Mouse (Mus musculus) megakaryocyte progenitor cell, adult 5-6 weeks (primary cell): ENCODE data around the gene Abcb9. TPM values are rescaled to one million over a fixed set of nuclear protein-coding genes. Genes with fewer than 3 reads are reported as not detected.

Source experiments
- ATAC-seq: replicated peaks from 2 replicates; pipeline ENCODE4 v1.8.0; 2016; ENCODE audit warnings: mild to moderate bottlenecking, moderate TSS enrichment, inconsistent platforms; ENCODE audit not compliant: poor library complexity
- total RNA-seq, 2 experiments: library from RNA; stranded (forward) in 1 of 2; stranded (reverse) in 1 of 2; fragments of 157-497, 149-512 nt in 1 of 2; fragments of 200-1000 nt in 1 of 2; gene quantifications; 2 replicates each; pipeline versions ENCODE4 v1.2.3 to v1.2.4; 2015 to 2017

Gene Abcb9
- total RNA-seq, 2 experiments from 2014 or later: 0.25 to 0.35 TPM

DNA sequence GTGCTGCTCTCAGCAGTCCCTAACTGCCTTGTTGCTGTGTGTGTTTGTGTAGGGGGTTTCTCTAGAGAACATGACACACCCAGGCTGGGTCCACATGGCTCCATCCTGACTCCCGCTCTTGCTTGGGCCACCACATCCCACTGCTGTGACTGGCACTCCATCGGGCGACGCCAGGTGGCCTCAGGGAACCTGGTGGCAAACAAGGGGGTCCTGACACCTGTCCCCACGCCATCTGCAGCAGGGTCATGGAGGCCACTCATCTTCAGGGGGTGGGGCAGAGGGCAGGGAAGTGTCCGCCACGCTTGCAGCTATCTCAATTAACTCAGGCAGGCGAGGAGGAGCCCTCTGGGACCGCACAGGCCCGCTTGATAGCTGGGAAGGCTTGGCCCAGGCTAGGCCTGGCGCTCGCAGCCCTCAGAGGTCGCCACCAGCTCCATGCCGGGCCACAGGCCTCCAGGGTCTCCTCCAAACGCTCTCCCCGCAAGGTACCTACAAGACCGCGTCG is 469 bp downstream of the Abcb9 start:
- peak; percentile 18; the same call in 1 of the 2 replicates for ATAC-seq

DNA sequence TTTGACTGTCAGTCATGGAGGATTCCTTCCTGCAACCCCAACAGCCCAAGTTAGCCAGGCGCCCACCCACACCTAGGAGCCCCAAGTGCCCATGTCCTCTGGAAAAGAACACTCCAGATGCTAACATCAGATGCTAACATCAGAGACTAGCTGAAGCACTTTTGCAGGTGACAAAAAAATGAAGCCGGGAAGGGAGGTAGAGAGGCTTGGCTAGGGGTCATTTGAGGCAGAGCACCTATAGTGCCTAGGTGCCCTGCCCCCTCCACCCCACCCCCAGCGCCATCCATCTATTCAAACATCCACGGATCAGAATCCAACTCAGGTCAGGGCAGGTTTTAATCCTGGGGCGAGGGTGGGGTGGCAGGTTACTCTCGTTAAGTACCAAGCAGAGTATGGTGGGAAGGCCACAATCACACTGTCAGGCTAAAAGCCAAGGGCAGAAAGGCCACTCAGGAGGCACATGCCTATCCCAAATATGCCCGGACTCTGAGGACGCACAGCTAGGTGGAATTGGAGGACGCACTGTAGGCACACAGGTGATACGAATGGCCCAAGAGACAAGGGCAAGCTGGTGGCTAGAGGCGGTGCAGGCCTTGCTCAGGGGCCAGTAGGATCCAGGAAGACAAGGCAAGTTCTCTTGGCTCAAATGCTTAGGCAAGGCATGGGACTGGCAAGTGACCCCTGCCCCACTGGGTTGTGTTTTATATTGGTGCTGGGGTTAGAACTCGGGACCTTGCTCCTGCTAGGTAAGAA is 1.6 kb downstream of the Abcb9 start:
- no peak for ATAC-seq

DNA sequence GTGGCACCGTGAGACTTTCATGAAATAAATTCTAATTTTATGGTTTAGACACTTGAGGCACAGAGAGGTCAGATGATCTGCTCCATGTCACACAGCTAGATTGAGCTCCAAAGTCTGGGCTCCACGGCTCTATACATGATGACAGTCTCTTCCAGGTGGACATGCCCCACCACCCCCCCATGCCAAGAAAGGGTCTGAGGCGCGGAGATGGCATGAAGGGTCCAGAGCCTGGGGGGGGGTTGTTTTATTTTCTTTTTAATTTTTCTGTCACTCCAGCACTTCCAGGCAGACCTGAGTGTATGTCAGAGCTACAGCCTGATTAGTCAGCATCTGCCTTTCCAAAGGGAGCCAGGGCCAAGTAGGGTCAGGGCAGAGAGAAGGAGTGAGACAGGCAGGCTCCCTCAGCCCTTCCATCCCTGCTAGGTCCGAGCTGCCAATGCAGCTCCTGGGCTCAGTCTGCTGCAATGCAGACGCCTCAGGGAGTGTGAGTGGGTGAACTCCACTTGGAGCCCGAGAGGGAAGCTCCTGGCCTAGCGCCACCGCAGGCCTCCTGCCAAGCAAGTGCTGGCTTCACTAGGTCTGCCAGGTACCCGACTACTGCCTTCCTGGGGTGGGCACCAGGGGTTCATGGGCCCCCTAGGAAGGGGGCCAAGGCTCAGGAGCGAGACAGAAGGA is 2.3 kb downstream of the Abcb9 start:
- ATAC-seq: no peak

DNA sequence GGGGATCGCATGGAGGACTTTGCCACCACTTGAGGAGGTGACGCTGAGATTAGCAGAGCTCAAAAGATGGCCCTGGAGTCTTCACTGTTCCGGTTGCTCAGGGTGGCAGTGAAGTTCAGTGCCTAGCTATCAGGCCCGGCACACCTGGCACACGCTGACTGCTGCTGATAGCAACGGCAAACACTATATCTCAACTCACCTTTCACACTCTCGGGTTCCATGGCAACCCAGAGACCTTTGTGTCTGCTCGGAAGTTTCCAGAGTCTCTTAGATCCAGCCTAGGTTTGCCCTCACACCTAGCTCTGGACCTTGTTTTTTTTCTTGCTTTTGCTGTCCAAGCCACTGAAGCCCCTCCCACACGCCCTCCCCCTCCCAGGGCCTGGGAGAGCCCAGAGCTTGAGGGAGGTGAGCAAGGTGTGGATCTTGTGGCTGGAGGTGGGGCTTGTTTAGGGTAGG is 3.6 kb downstream of the Abcb9 start:
- ATAC-seq: peak; percentile 58

DNA sequence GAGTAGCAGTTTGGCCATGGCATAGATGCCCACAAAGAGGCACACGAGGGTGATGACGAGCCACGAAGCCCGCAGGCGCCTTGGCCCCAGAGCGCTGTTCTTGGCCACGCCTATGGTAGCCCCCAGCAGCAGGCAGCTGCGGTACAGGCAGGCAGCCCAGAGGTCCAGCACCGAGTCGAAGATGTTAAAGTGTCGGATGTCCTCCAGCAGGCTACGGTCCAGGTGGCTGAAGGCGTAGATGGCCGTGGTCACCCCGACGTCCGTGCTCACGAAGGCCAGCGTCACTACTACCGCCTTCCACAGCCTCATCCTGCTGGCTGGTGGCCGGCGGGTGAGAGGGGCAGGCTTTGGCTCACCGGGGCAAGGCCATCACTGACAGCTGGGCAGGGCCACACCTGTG is 5.7 kb downstream of the Abcb9 start:
- no peak for ATAC-seq

DNA sequence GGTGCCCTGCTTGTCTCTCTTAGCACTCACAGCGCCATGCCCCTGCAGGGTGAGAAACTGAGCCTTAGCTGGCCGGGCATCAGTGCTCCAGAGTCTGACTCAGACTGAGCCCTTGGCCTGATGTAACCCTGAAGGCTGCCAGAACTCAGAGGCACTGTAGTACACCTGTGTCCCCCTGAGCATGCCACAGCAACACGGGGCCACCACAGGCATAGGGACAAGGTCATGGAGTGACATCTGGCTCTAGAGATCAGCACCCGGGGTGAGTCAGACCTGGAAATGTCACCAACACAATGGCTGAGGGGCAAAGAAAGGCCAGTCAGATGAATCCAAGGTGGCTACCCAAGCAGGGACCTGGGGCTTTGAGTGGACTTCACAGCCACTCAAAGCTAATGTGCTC is 8.7 kb downstream of the Abcb9 start:
- no peak for ATAC-seq

DNA sequence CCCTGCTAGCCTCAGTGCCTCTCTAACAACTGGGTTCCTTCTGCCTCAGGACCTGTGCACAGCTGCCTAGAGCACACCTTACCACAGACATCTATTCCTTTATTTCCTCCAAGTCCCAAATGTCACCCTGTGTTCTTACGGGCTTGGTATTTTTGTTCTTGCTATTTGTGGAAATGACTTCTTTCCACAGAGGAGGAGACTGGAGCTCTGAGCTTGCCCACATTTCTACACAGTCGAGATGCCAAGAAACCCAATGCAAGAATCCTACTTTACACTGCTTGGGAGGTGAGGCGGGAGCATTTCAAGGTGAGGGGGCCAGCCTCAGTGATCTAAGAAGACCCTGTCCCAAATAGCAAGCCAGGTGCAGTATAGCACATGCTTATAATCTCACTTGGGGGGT is 10.1 kb downstream of the Abcb9 start:
- no peak for ATAC-seq

DNA sequence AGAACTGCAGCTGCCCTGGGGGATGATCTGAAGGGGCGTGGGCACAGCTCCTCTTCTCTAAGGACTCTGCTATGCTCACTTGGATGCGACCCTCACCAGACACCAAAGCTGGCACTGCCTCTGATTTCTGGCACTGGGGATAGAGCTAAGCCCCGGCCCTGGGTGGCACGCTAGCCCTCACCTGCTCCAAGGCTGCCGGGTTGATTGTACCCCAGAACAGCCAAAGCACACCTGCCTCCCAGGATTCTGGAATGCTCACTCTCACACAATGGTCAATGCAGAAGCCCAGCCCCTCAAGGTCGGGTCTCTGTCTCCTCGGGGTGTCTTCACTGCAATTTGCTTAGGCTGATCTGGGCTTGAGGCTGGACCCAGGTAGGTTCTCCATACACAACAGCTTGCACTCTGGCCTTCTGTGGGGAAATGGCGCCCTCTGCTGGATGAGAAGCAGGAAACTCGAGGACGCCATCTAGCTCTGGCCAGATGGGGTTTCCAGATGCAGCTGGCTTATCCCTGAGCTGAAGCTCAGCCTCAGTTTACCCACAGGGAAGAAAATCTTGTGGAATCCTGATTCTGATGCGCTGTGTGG is 10.9 kb downstream of the Abcb9 start:
- ATAC-seq: peak; percentile 90

DNA sequence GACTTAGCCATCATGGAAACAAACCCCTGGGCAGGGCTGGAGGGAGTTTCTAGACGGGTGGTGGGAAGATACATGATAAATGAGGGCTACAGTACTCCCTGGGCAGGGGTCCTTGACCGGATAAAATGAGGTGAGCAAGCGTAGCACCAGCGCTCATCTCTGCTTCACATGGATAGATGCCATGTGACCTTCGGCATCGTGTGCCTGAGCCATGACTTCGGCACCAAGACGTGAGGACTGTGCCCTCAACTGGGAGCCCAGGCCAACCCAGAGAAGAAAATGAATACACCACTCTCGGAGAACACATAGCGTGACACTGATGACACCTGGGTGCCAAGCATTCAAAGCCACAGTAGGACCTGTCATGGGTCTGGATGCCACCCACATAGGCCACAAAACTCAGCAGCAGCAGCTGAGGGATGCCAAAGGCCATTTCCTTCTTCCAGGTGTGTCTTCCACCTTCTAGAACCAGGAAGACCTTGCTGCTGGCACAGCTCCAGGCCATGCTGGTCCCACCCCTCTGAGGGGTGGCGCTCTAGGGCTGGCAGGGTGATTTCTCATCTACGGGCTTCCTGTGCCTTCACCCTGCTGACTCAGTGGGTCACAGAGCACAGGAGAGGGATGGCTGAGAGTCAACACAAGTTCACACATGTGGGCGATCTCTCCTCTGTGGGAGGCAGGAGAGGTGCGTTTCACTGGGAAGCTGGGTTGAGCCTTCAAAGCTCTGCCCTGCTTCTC is 11.6 kb downstream of the Abcb9 start:
- no peak for ATAC-seq

DNA sequence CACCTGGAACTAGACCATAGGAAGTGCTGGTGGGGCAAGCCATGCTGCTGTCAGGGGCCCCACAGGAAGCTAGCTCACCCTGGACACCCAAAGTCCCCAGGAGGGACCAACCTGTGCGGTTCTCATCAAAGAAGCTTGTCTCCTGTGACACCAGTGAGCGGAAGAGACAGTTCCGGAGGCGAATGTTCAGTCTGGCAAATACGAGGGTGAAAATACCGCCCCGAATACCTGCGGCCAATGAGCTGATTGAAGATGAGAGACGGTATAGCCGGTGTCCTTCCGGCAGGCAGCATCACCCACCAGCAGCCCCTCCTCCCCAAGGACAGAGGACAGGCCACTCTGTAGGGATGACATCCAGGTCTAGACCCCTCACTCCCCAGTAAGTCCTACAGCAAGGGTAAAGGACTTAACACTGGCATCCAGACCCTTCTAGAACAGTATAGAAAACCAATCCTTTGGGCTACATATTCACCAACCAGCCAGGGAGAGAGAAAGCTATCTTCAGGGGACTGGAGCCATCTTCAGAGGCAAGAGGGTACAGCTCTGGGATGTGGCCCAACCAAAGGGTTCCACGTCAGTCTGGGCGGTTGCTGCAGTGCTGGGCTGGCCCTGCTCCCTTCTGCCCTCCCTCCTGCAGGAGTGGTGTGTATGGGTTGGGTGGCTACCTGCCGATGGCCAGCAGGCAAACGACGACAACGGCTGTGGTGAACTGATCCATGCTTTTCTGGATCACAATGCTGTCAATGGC is 12.5 kb downstream of the Abcb9 start:
- no peak for ATAC-seq

DNA sequence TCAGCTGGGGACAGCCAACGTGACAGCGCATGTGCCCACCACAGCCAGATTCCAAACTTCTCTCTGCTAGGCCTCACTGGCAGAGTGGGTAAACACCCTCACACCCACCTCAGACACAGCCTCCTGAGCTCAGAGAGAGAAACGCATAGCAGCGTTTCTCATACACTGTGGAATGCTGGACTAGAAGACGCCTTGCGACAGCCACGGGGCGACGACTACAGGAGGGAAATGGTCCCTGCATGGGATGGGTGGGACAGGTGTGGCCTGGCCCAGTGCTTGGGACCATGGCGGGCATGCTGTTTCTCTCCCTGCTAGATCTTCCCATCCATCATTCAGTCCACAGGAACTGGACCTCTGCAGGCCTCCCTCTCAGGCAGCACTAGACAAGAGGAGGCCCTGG is 13.2 kb downstream of the Abcb9 start:
- no peak for ATAC-seq

DNA sequence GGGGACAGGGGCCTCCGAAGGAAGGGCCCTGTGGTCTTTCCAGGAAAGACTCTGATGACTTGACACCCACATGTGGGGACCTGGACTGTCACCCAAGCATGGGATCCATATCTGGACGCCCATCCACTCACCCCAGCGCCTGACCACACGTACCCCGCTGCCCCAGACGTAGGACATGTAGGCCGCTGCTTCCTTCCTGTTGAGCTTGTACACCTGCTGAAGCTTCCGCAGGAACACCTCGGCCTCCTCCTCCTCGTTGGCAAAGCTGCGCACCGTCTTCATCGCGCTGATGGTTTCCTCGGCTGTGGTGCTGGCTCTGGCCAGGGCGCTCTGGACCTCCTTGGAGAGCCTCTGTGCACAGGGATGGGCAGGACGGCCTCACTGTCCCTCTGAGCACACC is 15.7 kb downstream of the Abcb9 start:
- ATAC-seq: no peak

DNA sequence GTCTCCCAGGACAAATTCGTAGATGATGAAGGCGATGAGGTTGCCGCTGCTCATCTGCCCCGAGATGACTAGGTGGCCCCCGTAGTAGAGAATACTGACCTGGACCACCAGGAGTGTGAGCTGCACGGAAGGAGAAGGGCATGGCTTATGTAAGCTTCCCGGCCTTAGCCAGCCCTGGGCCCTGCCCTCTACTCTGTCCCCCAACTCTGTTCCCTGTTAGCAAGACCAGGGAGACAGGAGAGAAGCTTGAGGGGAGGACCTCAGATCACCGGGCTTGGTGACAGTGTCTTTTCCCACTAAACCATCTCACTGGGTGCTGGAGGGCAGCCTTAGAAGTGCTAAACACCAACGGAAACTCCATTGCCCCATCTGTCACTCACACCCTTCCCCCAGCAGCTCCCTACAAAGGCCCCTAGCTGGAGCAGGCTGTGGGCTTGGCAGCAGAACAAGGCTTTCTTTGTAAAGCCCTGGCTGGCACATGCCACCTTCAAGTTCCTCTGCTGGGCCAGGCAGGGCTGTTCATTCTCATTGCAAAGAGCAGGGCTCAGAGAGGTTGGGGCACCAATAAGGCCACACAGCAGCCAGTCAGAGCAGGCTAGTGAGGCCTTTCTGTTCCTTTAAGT is 16.7 kb downstream of the Abcb9 start:
- ATAC-seq: peak; percentile 26

DNA sequence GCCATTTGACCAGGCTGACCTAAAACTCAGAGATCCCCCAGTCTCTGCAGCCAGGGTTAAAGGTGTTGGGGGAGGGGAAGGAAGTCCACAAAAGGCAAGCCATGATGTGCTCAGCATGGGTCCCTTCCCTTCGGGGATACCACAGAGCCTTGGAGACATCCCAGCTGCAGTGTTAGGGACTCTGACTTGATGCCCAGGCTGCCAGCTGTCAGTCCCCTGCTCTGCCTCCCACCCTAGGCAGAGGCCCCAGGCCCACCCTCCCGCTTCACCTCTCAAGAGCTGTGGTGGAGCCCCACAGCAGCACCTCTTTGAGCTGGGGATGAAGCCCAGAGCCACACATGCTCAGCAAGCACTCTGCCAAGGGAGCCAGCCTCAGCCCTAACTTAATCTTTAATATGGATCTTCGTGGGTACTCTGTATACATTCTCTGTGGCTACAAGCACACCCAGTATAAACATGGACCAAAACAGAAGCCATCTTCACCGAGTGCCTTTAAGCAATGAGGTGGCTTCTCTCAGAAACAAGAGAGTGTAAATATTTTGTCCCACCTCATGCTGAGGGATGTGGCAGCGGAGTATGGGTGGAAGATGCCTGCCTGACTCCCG is 17.6 kb downstream of the Abcb9 start:
- no peak for ATAC-seq

DNA sequence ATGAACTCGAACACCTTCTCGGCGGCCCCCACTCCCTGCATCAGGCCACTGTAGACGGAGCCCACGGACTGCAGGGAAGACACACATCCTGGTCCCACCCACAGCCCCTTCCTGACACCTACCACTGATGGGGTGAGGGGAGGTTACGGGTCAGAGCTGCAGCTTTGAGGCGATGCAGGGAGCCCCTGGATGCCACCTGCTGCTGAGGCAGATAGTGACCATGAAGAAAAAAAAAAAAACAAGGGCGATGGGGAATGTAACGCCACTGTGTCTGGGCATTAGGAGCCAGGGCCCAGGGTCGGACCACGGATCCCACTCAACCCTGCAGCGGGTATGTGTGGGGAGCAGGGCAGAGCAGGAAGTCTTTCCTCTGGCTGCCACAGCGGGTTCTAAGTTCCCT is 18.4 kb downstream of the Abcb9 start:
- ATAC-seq: no peak

DNA sequence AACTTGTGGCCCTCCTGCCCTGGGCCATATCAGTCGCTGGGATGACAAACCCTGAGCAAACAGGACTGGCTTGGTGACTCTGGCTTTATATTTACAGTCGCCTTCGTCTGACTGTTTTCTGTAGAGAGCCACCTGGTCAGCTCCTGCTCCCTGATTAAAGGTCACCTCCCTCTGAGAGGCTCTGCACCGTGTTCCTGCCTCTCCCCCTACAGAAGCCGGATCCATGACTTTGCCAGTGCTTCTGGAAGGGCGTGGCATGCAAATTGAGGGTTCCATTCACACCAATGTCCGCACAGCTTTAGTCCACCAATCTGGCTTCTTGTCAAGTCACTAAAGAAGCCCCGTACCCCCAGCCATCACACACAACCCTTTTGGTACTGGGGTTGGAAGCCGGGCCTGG is 19.0 kb downstream of the Abcb9 start:
- no peak for ATAC-seq

DNA sequence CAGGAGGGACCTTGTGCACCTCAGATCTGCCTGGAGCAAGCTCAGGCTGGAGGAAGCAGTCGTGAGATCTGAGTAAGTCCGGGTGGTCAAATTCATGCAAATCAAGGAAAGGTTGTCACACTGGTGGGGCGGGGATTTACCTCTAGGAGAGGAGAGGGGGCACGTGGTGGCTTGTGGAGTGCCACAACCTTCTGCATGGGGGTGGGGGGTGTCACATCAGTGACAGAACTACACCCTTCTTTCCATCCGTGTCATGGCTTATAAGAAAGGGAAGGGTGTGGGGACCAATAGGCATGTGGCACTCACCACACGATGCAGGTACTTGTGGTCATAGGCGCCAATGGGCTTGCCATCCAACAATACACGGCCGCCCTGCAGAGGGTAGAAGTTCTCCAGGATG is 19.9 kb downstream of the Abcb9 start:
- peak; percentile 9; the same call in 1 of the 2 replicates for ATAC-seq

DNA sequence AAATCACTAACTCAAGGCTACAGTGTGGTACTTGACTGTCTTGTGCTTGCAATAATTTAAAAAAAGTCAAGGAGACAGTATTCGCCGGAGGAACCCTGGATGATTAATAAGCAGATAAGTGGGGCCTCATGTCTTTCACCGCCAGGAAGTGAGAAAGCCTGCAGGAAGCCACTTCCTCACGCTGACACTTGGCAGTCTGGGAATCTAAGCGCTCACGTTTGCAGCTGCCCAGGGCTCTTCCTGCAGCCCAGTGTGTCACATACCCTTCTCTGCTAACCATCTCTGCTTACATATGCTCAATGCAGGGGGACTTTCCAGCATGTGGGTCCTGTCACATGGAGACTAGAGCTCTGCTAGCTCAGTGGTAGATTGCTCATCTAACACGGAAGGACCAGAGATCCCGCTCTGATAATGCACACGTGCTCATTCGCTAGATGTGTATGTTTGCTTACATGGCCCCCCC is 20.7 kb downstream of the Abcb9 start:
- ATAC-seq: peak; percentile 58

DNA sequence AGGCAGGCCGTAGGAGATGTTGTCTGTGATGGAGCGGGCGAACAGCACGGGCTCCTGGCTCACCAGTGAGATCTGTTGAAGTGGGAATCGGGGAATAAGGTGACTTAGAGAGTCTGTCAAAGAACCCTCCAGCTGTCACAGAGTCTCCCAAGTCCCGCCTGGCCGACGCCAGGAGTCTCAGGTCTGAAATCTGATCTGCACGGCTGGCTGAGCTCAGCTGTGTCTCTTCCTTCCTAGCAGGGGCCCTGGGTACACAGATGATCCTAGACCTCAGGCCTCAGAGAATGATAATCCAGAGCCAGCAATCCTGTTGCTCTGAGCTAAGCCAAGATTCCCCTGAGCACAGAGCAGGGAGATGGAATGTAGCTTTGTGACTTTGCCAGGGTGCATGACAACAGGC is 21.9 kb downstream of the Abcb9 start:
- ATAC-seq: no peak

DNA sequence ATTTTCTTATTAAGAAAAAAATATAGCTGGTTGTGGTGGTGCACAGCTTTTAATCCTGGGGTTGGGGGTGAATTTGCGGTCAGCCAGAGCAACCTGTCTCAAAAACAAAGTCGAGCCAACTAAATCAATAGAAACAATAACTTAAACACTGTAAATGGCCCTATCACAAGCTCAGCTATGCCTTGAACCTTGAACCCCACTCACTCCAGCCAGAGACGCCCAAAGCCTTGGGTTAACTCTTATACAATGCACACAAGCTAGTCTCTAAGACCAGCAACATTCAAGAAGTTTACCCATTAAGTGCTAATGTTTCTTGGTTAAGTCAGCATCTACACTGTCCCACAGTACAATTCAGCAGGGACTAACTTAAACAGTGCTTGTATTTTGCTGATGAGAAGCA is 25.9 kb downstream of the Abcb9 start:
- ATAC-seq: no peak
